Mouse (Mus musculus): ENCODE results near the gene Frmd4a. TPM values are rescaled to one million over a fixed set of nuclear protein-coding genes. Genes with fewer than 3 reads are reported as not detected.

The Frmd4a gene
- total RNA-seq, 1 experiment from 2014 or later: 3.1 TPM

DNA sequence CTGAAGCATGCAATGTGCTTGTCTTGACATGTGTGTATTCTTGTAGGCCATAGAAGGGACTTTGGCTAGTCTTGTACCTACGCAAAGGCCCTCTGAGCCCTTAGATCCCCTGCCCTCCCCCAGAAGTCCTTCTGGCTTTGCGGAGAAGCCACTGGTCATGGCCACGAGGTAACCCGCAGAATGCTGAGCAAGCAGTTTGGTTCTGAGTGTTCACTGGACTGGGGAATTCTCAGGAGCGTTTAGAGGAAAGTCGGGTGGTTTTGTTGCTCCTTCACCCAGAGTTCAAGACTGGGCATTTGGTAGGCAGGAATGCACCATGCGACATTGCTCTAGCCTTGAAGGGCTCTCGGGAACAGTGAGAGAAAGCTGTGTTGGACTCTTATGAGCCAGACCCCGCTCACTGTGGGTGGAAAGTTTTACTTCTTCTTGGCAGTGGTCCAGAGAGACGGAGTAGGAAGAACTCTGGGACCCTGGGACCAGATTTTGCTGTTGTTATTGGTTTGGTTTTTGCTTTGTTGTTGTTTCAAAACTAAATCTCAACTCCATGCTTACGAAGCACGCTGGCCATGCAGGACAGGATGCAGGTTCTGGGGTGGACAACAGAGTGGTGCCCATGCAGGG, 432.5 kb downstream of the Frmd4a start:
- no peak for ATAC-seq (ENCODE audit: extremely low read depth, insufficient number of reproducible peaks, low FRiP score, poor library complexity, severe bottlenecking)

DNA sequence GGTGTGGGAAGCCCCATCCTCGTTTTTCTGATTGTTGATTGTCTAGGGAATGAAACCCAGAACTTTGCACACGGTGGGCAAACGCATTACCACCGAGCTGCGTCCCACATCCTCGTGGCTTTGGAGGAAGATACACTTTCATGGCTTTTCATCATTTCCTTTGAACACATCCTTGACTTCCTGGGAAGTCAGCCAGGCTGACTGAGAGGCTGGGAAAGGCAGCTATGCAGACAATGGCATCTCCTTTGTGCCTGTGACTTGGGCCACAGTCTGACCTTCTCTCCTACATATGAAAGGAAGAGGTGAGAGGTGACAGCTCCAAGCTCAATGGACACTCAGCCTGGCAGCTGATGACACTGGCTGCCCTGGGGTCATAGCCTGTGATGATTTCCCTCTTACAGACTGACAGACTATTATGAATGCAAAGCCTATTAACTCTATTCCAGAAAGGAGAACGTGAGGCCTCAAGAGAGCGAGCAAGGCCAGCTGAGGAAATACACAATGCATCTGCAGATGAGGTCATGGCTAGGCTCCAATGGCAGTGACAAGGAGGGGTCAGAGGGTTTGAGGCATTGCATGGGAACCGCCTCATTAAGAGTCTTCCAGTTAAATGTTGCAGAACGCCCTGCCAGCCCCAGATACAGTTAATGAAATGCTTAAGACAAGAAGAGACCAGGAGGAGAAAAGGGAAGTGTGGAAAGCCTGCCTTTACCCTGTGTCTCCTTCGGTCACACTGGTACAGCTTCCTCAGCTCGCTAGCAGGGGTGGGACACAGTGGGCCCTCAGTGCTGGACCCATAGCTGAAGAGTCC, 435.3 kb downstream of the Frmd4a start:
- ATAC-seq (ENCODE audit: extremely low read depth, insufficient number of reproducible peaks, low FRiP score, poor library complexity, severe bottlenecking): no peak

DNA sequence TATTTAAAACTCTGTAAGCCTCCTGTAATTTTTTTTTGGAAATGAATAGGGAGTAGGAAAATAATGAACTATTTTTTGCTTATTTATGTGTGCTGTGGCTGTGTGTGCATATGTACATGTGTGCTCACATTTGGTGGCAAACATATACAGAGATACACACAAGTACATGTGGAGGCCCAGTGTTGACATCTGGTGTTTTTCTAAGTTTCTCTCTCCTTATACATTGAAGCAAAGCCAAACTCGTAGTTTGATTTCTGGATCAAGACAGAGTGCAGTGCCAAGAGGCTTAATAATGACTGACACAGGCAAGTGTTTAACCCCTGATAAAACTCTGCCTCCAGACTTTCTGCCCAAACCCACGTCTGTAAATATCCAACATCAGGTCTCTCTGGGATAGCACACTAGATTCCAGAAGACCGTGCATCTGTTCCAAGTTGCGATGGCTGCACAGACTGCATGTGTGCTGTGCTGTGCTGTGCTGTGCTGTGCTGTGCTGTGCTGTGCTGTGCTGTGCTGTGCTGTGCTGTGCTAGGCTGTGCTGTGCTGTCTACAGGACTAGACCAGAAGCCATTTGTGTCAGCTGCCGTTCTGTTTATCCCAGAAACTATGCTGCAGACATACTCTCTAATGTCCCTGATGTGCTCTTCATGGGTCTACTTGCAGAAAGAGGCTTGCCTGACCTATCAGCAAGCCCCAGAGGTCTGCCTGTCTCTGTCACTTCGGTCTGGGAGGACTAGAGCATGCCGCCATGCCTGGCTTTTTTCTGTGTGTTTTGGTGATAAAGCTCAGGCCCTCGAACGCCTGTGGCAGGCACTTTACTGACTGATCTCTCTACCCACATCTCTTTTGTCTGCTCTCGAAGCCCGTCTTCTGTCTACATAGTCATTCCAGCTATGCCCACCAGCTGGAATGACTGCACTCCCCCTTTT, 437.8 kb downstream of the Frmd4a start:
- no peak for ATAC-seq (ENCODE audit: extremely low read depth, insufficient number of reproducible peaks, low FRiP score, poor library complexity, severe bottlenecking)

DNA sequence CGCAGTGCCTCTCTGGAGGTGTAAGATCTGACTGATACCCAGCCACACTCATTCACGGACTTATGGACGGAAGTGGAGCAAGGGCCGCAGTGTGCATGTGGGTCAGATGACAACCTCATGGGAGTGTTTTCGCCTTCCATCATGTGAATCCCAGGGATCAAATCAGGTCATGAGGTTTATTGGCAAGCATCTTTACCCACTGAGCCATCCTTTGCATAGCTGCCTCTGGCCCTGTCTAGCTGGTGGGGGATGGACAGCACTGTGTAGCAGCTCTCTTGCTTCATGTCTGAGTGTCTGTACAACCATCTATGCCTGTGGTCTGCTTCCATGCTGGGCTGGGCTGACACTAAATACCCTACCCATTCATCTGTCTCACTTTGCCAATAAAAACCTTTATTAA, 443.4 kb downstream of the Frmd4a start:
- no peak for ATAC-seq (ENCODE audit: extremely low read depth, insufficient number of reproducible peaks, low FRiP score, poor library complexity, severe bottlenecking)

DNA sequence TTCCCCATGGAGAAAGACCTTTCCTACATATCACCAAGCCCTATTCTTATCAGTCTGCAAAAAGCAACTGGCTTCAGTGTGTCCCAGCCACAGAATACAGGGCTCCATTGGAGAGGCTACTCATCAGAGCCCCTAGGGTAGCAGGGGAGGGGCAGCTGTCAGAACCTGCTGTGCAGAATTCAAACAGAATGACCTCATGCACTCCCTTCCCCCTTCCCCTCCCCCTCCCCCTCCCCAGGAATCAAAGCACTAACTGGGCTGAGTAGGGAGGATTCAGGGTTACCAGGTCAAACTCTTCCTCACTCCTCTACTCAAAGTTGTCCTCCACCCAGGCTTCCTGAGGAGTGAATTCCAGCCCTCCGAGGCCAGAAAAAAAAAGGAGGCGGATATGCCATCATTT, 444.0 kb downstream of the Frmd4a start:
- ATAC-seq (ENCODE audit: extremely low read depth, insufficient number of reproducible peaks, low FRiP score, poor library complexity, severe bottlenecking): no peak

DNA sequence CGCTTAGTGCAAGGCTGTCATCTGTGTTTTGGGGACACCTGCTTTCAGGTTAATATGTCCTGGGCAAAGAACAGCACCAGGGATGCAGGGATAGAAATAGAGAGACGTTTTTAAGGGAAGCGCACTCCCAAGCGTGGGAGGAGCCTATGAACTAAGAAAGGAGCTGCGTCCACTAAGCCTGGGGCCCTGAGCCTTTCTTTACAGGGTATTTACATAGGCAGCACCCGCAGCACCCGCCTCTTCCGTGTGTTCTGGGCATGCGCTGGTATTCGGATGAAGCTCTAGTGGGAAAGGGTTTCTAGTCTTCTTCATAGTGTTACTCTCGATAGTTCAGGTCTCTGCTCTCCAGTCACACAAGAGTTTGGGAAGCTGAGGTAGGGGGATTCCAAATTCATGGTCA, 445.0 kb downstream of the Frmd4a start:
- ATAC-seq (ENCODE audit: extremely low read depth, insufficient number of reproducible peaks, low FRiP score, poor library complexity, severe bottlenecking): no peak

DNA sequence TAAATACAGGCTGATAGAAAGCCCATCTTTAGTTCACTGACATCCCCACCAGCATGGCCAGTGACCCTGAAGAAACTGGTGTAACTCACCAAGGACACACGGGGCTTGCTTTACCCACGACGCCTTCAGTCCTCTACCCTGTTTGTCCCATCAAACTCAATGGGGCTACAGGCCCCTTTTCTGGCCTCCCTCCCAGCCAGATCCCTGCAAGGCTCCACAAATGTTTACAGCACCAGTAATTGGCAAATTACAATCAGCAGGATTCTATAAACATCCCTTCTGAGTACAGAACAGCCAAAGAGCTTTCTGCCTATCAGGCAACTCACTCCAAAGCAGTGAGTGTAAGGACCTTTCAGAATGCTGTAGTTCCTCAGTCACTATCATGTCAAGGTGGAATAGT, 448.6 kb downstream of the Frmd4a start:
- no peak for ATAC-seq (ENCODE audit: extremely low read depth, insufficient number of reproducible peaks, low FRiP score, poor library complexity, severe bottlenecking)

DNA sequence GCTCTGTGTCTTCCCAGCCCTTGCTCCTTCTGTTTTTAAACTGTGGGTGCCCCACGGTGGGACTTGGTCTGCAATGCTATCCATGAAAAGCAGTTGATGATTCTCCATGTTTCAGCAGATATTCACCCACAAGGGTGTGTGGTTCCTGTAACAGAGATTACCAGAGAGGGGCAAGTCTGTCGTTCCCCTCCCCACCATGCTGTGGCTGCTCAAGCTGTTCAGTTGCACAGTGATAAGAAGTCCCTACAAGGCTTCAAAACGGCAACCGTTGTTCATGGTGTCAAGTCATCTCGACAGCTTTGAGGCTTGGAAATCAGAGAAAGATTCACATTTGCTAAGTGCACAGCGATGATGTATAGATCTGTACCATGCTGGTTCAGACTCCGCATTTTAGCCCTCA, 449.8 kb downstream of the Frmd4a start:
- no peak for ATAC-seq (ENCODE audit: extremely low read depth, insufficient number of reproducible peaks, low FRiP score, poor library complexity, severe bottlenecking)

DNA sequence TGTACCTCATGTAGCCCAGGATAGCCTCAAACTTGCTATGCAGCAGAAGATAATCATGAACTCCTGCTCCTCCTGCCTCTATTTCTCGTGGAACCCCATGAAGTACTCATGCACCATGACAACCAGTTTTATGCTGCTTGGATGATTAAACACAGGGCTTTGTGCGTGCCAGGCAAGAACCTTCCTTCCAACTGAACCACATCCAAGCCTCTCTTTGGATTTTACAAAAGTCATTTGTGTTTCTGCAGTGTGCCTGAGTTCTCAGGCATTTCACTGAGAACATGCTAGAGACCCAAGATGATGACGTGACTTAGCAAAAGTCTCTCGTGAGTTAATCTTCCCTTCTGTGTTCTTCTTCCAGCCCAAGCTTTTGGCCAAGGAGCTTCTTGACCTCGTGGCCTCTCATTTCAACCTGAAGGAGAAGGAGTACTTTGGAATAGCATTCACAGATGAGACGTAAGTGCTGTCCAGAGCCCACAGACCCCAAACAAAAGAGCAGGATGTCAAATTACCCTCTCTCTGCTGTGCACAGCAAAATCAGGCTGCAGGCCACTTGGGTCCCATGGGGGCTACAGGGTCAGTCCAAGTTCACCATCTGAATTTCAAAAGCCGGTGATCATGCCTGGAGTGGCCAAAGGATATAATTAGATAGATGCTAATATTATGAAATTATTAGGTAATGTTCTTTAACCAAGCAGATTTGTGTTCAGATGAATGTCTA, 455.4 kb downstream of the Frmd4a start:
- ATAC-seq (ENCODE audit: extremely low read depth, insufficient number of reproducible peaks, low FRiP score, poor library complexity, severe bottlenecking): no peak

DNA sequence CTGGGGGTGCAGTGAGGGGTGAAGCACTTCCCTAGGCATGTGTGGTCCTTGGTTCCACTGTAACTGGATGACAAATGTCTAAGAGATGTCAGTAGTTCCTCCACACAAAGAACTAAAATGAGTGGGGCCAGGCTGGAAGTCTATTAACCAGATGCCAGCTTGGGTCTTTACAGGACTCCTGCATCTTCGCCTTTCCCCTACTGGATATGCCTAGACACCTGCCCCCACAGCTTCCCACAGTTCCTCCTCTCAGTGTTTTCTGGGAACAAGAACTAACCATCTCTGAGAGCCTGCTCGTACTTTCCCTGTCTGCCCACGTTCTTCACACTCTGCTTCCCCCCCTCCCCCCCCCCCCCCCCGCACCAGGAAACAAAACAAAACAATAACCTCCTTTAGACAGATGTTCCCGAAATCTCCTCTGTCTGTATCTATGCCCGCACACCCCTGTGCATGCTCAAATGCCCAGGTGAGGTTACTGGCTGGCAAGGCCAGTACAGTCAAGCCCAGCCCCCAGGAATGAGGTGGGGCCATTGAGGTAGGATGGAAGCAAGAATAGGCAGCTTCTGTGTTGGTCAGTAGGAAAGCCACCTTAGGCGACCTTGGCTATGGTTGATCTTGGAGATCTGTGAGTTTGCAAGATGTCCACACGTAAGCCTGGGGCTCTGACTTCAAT, 456.5 kb downstream of the Frmd4a start:
- no peak for ATAC-seq (ENCODE audit: extremely low read depth, insufficient number of reproducible peaks, low FRiP score, poor library complexity, severe bottlenecking)

DNA sequence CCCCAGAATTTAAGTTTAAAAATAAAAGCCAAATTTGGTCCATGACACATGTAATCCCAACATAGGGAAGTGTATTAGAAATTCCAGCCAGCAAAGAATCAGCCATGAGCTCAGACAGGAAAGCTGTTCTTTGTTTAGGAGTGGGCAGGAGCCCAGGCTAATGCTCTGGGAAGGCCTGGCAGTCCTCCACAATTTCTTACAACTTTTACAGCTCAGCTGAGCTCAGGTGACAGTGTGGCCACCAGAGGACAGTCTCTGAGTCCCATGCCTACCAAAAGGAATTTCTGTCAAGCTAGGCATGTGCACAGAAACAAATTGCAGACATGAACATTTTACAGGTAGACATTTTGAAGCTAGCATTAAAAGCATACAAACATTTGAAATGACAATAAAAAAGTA, 457.0 kb downstream of the Frmd4a start:
- no peak for ATAC-seq (ENCODE audit: extremely low read depth, insufficient number of reproducible peaks, low FRiP score, poor library complexity, severe bottlenecking)

DNA sequence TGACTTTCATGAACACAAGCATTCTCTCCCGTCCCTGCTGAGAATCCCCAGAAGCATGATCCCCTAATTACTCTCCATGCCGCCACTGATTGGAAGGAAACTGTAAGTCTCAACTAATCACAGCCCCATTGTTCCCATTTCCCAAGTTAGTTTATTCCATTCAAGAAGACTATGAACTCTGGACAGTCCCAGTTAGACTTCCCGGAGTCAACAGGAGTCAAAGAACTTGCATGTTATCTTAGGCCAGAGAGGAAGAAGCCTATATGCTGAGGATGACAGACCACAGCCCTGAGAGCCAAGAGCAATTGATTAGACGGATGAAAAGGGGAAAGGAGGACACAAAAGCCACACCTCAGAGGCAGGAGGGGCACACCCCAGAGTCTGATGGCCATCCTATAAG, 458.5 kb downstream of the Frmd4a start:
- no peak for ATAC-seq (ENCODE audit: extremely low read depth, insufficient number of reproducible peaks, low FRiP score, poor library complexity, severe bottlenecking)

DNA sequence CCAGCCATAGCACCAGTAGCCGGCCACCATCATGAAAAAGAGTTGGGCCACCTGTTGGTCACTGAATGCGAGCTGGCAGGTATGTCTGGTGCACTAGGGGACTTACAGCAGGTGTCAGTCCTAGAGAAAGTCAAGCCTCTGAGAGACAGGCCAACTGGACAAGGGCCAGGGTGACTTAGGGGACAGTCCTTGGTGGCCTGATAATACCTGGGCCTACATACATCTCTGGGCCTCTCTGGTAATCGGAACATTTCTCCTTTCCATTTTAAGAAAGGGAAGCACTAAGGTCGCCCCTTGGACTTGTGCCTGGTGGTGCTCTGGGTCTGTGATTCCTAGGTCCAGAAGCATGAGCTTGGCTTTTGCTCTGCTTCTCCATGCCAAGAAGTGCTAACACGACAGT, 459.1 kb downstream of the Frmd4a start:
- ATAC-seq (ENCODE audit: extremely low read depth, insufficient number of reproducible peaks, low FRiP score, poor library complexity, severe bottlenecking): no peak

DNA sequence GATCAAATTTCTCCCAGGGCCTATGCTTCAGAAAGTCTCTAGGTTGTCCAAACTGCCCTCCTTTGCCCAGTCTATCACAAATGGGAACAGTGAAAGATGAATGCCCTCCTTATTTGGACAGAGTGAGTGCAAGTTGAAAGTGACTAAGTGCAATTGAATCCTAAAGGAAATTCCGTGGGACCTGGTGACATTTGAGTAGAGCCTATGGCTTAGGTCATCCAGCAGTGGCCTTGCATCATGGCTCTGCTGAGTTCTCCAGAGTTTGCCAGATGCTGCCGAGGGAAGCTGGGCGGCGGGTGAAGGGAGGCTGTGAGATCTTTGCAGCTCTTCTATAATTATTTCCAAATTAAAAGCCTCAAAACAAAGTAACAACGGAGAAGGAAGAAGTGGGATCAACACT, 459.8 kb downstream of the Frmd4a start:
- no peak for ATAC-seq (ENCODE audit: extremely low read depth, insufficient number of reproducible peaks, low FRiP score, poor library complexity, severe bottlenecking)

DNA sequence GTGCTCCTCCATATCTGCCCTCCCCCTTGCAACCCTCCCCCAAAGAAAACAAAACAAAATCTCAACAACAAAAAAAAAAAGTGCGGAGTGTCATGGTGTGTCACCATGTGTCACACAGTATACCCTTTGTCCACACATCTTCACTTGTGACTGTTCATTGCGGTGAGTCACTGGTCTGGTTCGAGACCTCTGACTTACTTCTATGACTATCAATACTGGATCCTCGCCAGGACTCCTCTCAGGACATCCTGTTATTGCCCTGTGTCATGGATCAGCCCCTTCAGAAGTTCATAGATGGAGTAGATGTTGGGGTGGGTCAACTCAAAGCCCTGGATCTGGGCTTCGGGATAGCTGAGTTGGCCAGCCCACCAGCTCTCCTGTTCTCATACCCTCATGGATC, 462.7 kb downstream of the Frmd4a start:
- ATAC-seq (ENCODE audit: extremely low read depth, insufficient number of reproducible peaks, low FRiP score, poor library complexity, severe bottlenecking): no peak

DNA sequence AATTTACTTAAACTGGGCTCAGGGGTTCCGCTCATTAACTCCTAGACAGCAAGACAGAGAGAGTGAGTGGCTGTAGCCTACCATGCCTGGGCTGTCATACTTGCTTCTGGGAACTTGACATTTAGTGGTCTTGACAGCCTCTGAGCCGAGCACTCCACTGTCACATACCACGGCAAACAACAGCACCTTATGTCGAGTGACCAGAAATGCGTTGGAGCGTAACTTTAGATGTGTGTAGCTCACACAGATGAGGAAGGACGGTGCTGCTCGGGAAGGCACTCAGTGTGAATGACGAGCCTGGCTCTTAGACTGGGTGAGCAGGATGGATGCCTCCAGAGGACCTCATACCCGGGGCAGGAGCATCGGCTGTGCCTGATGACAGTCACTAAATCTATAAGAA, 463.6 kb downstream of the Frmd4a start:
- no peak for ATAC-seq (ENCODE audit: extremely low read depth, insufficient number of reproducible peaks, low FRiP score, poor library complexity, severe bottlenecking)

DNA sequence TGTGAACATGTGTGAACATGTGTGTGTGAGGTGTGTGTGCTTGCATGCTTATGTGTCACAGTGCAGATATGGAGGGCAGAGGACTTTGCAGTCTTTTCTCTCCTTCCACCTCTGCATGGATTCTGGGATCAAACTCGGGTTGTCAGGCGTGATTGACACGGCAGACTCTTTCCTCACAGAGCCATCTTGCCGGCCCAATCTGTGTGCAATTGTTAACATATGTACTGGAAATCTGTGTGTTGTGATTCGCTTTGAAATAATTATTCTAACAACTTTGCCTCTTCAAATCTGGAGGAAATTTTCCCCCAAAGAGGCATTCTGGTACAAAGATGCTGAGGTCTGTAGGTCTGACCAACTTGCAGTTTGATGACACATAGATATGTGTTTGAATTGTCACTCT, 468.7 kb downstream of the Frmd4a start:
- ATAC-seq (ENCODE audit: extremely low read depth, insufficient number of reproducible peaks, low FRiP score, poor library complexity, severe bottlenecking): no peak

DNA sequence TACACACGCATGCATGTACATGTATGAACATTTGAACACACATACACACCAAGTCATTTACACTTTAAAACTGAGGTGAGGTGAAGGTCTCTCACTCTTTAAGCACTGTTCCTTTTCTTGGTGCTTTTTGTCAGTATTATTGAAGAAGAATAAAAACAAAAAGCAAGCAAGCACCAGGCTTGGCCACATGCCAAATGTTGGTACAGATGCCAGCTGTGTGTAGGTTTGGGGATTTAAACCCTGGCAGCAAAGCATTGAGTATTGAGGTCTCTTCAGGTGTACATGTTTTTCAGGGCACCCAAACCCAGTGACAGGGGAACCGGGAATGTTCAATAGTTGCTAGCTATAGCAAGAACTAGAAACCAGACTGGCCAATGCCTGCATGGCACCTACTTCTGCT, 469.8 kb downstream of the Frmd4a start:
- no peak for ATAC-seq (ENCODE audit: extremely low read depth, insufficient number of reproducible peaks, low FRiP score, poor library complexity, severe bottlenecking)

DNA sequence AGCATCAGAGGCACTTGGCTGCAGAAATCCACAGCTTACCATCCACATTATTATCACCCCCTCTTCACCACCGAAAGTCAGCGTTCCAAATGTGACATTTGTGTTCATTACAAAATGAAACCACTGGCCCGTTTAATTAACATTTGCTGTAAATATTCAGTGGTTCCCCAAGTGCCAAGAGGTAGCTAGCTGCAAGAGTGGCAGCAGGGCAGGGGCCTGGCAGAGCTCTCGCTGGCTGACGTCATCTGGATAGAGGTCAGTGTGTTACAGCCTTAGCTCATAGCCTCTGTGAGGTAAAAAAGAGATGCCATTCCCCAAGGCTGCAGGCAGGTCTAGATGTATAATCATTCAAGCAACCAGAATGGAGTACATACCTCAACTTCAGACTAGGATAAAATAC, 473.3 kb downstream of the Frmd4a start:
- no peak for ATAC-seq (ENCODE audit: extremely low read depth, insufficient number of reproducible peaks, low FRiP score, poor library complexity, severe bottlenecking)
